Mouse (Mus musculus): ENCODE data around the gene Apon.

Apon gene

GRCm38 (mm10) chr10:128278158-128278557 is 24.3 kb downstream of the Apon start:
- no peak for DNase-seq

- no peak for DNase-seq
These were observed 27.0 kb downstream of the Apon start for GRCm38 (mm10) chr10:128280943-128281342.

GRCm38 (mm10) chr10:128281682-128282081 is 27.8 kb downstream of the Apon start:
- no peak for DNase-seq

- DNase-seq, result no peak
These were observed 29.1 kb downstream of the Apon start for GRCm38 (mm10) chr10:128282886-128283450.

GRCm38 (mm10) chr10:128283604-128284579 is 30.0 kb downstream of the Apon start:
- peak; percentile 97 for DNase-seq

GRCm38 (mm10) chr10:128290594-128290993 is 36.7 kb downstream of the Apon start:
- DNase-seq, result peak; percentile 55

- no peak for DNase-seq
These were observed 42.6 kb downstream of the Apon start for GRCm38 (mm10) chr10:128296370-128297090.

- DNase-seq, result peak; percentile 61
These were observed 43.3 kb downstream of the Apon start for GRCm38 (mm10) chr10:128297221-128297620.

- DNase-seq, result peak; percentile 71
These were observed 43.7 kb downstream of the Apon start for GRCm38 (mm10) chr10:128297622-128298021.

GRCm38 (mm10) chr10:128298243-128298642 is 44.3 kb downstream of the Apon start:
- DNase-seq, result no peak

- DNase-seq, result peak; percentile 18
These were observed 44.8 kb downstream of the Apon start, which contains the start of gene Il23a for GRCm38 (mm10) chr10:128298702-128299171. Gene Il23a, minus strand, starts transcription at chr10:128298752.

- peak; percentile 29 for DNase-seq
These were observed 48.5 kb downstream of the Apon start for GRCm38 (mm10) chr10:128302357-128302756.

- no peak for DNase-seq
These were observed 48.9 kb downstream of the Apon start for GRCm38 (mm10) chr10:128302785-128303125.

GRCm38 (mm10) chr10:128303126-128304021 is 49.5 kb downstream of the Apon start, which contains the start of gene Pan2:
Gene Pan2, plus strand, starts transcription at chr10:128303335.
- DNase-seq, result peak; percentile 99
